Mouse (Mus musculus): ENCODE results near the gene Fkbp7. TPM values are rescaled to one million over a fixed set of nuclear protein-coding genes. Genes with fewer than 3 reads are reported as not detected.
A peak's percentile ranks its signal among the peaks of the same experiment; 100 is the strongest.

Fkbp7 gene
- total and polyA plus RNA-seq, 2 experiments from 2014 or later: 11.6 to 11.9 TPM

DNA sequence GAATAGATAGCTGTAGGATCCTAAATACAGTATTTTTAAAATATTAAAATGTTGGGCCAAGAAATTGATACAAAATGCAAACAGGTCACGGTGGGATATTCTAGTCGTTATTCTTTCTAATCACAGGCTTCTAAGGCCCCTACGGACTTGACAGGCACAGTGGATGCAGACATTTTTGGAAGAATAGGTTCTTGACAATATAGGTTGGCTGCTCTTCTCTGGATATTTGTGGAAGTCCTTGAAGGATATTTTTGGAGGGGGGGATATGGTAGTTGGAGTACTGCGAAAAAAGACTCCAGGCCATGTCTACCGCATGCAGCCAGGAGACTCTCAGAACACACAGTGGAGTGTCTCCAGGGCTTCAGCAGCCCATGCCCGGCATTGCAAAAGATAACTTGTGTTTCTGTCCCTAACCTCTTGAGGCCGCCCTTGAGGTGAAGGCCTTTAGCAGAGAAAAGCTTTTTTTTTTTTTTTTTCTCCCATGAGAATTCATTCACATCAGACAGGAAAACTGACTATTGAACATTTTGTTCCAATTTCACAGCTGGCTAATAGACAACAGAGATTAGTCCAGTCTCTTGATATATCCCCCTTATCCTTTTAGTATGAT is 661 bp upstream of the Fkbp7 start:
- Histone ChIP-seq H3K36me3 (ENCODE audit: insufficient read depth, low read length) (no peaks in the 10 kb centered on the region), H3K27ac (ENCODE audit: low read depth, low read length) (peak overlapping the region; percentile 65; the same call in 1 of the 2 replicates), H3K4me1 (ENCODE audit: insufficient read depth, low read length) (peaks cover 10% of the 10 kb centered on the region), H3K9me3 (ENCODE audit: low read length) (no peaks in the 10 kb centered on the region), H3K9ac (replicated peaks; ENCODE audit: low read length, poor library complexity, severe bottlenecking) (no peak overlapping the region), H3K27me3 (ENCODE audit: insufficient read depth, low read length) (no peaks in the 10 kb centered on the region), H3K4me2 (ENCODE audit: low read depth, low read length, poor library complexity, severe bottlenecking) (peak overlapping the region; percentile 60), H3K4me3 (ENCODE audit: low read depth, low read length) (peak overlapping the region; percentile 36)
- WGBS: 40% methylated on average over 7 of the region's 7 CpGs
- DNase-seq (ENCODE audit: low spot score): peak; percentile 52
- no peak for ATAC-seq (ENCODE audit: low FRiP score)
- peak; percentile 37; the same call in 1 of the 2 replicates for TF ChIP-seq CTCF (IDR thresholded peaks at IDR 0.05)

- H3K4me3 ChIP-seq (ENCODE audit: low read depth, low read length): peak overlapping the region; percentile 36
- H3K4me1 ChIP-seq (ENCODE audit: insufficient read depth, low read length): peaks cover 10% of the 10 kb centered on the region
- no peak for TF ChIP-seq CTCF (IDR thresholded peaks at IDR 0.05)
- WGBS: 31% methylated on average over 9 of the region's 9 CpGs
- DNase-seq (ENCODE audit: low spot score): no peak
- peak overlapping the region; percentile 65; the same call in 1 of the 2 replicates for H3K27ac ChIP-seq (ENCODE audit: low read depth, low read length)
- no peaks in the 10 kb centered on the region for H3K27me3 ChIP-seq (ENCODE audit: insufficient read depth, low read length)
- peak overlapping the region; percentile 60 for H3K4me2 ChIP-seq (ENCODE audit: low read depth, low read length, poor library complexity, severe bottlenecking)
- H3K9ac ChIP-seq (replicated peaks; ENCODE audit: low read length, poor library complexity, severe bottlenecking): peak overlapping the region; percentile 46
- no peak for ATAC-seq (ENCODE audit: low FRiP score)
- H3K9me3 ChIP-seq (ENCODE audit: low read length): no peaks in the 10 kb centered on the region
- no peaks in the 10 kb centered on the region for H3K36me3 ChIP-seq (ENCODE audit: insufficient read depth, low read length)
These were observed 676 bp downstream of the Fkbp7 start for GRCm38 (mm10) chr2:76672134-76672745.

GRCm38 (mm10) chr2:76671641-76672040 is 1.3 kb downstream of the Fkbp7 start:
- no peaks in the 10 kb centered on the region for H3K36me3 ChIP-seq (ENCODE audit: insufficient read depth, low read length)
- H3K4me2 ChIP-seq (ENCODE audit: low read depth, low read length, poor library complexity, severe bottlenecking): peak overlapping the region; percentile 7; the same call in 1 of the 2 replicates
- H3K27me3 ChIP-seq (ENCODE audit: insufficient read depth, low read length): no peaks in the 10 kb centered on the region
- H3K27ac ChIP-seq (ENCODE audit: low read depth, low read length): no peak overlapping the region
- WGBS: 81% methylated on average over 6 of the region's 6 CpGs
- DNase-seq (ENCODE audit: low spot score) (no peak), ATAC-seq (ENCODE audit: low FRiP score) (no peak)
- H3K9ac ChIP-seq (replicated peaks; ENCODE audit: low read length, poor library complexity, severe bottlenecking): no peak overlapping the region
- no peak overlapping the region for H3K4me3 ChIP-seq (ENCODE audit: low read depth, low read length)
- H3K4me1 ChIP-seq (ENCODE audit: insufficient read depth, low read length): peaks cover 7% of the 10 kb centered on the region
- TF ChIP-seq CTCF (IDR thresholded peaks at IDR 0.05): no peak
- no peaks in the 10 kb centered on the region for H3K9me3 ChIP-seq (ENCODE audit: low read length)

DNA sequence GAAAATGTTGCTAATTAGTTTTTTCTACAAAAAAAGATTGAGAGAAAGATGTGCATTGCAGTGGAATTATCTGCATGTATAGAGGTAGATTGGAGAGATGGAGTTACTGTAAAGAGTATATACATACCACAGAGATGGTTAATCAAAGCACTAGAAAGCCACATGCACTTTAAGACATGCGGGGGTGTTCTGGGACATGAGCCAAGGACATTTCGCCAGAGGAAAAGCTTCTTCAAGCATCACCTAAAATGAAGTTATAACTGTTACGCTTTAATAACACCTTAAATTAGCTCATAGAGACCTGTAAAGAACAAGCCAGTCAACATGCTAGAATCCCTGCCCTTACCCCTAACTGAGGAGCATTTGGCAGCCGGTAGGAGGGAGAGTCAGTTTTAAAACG is 5.7 kb downstream of the Fkbp7 start:
- no peak overlapping the region for H3K9ac ChIP-seq (replicated peaks; ENCODE audit: low read length, poor library complexity, severe bottlenecking)
- no peaks in the 10 kb centered on the region for H3K36me3 ChIP-seq (ENCODE audit: insufficient read depth, low read length)
- no peak overlapping the region for H3K4me2 ChIP-seq (ENCODE audit: low read depth, low read length, poor library complexity, severe bottlenecking)
- H3K4me3 ChIP-seq (ENCODE audit: low read depth, low read length): no peak overlapping the region
- ATAC-seq (ENCODE audit: low FRiP score) (no peak), DNase-seq (ENCODE audit: low spot score) (no peak)
- H3K9me3 ChIP-seq (ENCODE audit: low read length): no peaks in the 10 kb centered on the region
- 84% methylated on average over 5 of the region's 5 CpGs for WGBS
- no peak for TF ChIP-seq CTCF (IDR thresholded peaks at IDR 0.05)
- H3K27me3 ChIP-seq (ENCODE audit: insufficient read depth, low read length): no peaks in the 10 kb centered on the region
- H3K27ac ChIP-seq (ENCODE audit: low read depth, low read length): no peak overlapping the region
- H3K4me1 ChIP-seq (ENCODE audit: insufficient read depth, low read length): no peaks in the 10 kb centered on the region

GRCm38 (mm10) chr2:76665531-76665930 is 7.4 kb downstream of the Fkbp7 start:
- H3K4me3 ChIP-seq (ENCODE audit: low read depth, low read length): no peak overlapping the region

GRCm38 (mm10) chr2:76659419-76659818 is 13.5 kb downstream of the Fkbp7 start:
- H3K4me2 ChIP-seq (ENCODE audit: low read depth, low read length, poor library complexity, severe bottlenecking): no peak overlapping the region
- H3K27ac ChIP-seq (ENCODE audit: low read depth, low read length): no peak overlapping the region
- 0 out of 2 replicates have a peak, but pooled peaks have one; percentile 4 for TF ChIP-seq CTCF (IDR thresholded peaks at IDR 0.05)
- H3K4me1 ChIP-seq (ENCODE audit: insufficient read depth, low read length): no peaks in the 10 kb centered on the region
- 47% methylated on average over 5 of the region's 8 CpGs for WGBS
- no peaks in the 10 kb centered on the region for H3K9me3 ChIP-seq (ENCODE audit: low read length)
- no peak overlapping the region for H3K4me3 ChIP-seq (ENCODE audit: low read depth, low read length)
- peak; percentile 36 for DNase-seq (ENCODE audit: low spot score)
- H3K27me3 ChIP-seq (ENCODE audit: insufficient read depth, low read length): no peaks in the 10 kb centered on the region
- H3K9ac ChIP-seq (replicated peaks; ENCODE audit: low read length, poor library complexity, severe bottlenecking): no peak overlapping the region
- H3K36me3 ChIP-seq (ENCODE audit: insufficient read depth, low read length): no peaks in the 10 kb centered on the region
- no peak for ATAC-seq (ENCODE audit: low FRiP score)

More at GRCm38 (mm10) chr2:76665531-76665930, 7.4 kb downstream of the Fkbp7 start:
- ATAC-seq (ENCODE audit: low FRiP score) (no peak), DNase-seq (ENCODE audit: low spot score) (no peak)
- Histone ChIP-seq H3K36me3 (ENCODE audit: insufficient read depth, low read length) (no peaks in the 10 kb centered on the region), H3K27ac (ENCODE audit: low read depth, low read length) (no peak overlapping the region), H3K4me1 (ENCODE audit: insufficient read depth, low read length) (no peaks in the 10 kb centered on the region), H3K9me3 (ENCODE audit: low read length) (no peaks in the 10 kb centered on the region), H3K9ac (replicated peaks; ENCODE audit: low read length, poor library complexity, severe bottlenecking) (no peak overlapping the region), H3K4me2 (ENCODE audit: low read depth, low read length, poor library complexity, severe bottlenecking) (no peak overlapping the region), H3K27me3 (ENCODE audit: insufficient read depth, low read length) (no peaks in the 10 kb centered on the region)
- TF ChIP-seq CTCF (IDR thresholded peaks at IDR 0.05): no peak
- 97% methylated on average over 7 of the region's 7 CpGs for WGBS
